Mouse (Mus musculus): ENCODE data around the gene Sc5d. TPM values are rescaled to one million over a fixed set of nuclear protein-coding genes. Genes with fewer than 3 reads are reported as not detected.

The Sc5d gene
- polyA plus RNA-seq, 1 experiment from 2014 or later: 46.0 TPM

- Histone ChIP-seq H3K4me2 (no peak overlapping the region), H3K36me3 (no peaks in the 10 kb centered on the region), H3K4me1 (replicated peaks) (no peaks in the 10 kb centered on the region), H3K4me3 (replicated peaks) (no peak overlapping the region), H3K9ac (replicated peaks) (no peak overlapping the region), H3K27me3 (no peaks in the 10 kb centered on the region), H3K27ac (no peak overlapping the region), H3K9me3 (no peaks in the 10 kb centered on the region)
- WGBS: 62% methylated on average over 11 of the region's 11 CpGs
- ATAC-seq (ENCODE audit: insufficient number of reproducible peaks, insufficient read depth, low FRiP score, low TSS enrichment, low read depth): no peak
Observed at GRCm38 (mm10) chr9:42275761-42276145, 11.7 kb upstream of the Sc5d start.

- no peaks in the 10 kb centered on the region for H3K9me3 ChIP-seq
- no peak overlapping the region for H3K9ac ChIP-seq (replicated peaks)
- H3K4me3 ChIP-seq (replicated peaks): no peak overlapping the region
- H3K36me3 ChIP-seq: no peaks in the 10 kb centered on the region
- no peak overlapping the region for H3K4me2 ChIP-seq
- H3K27ac ChIP-seq: no peak overlapping the region
- ATAC-seq (ENCODE audit: insufficient number of reproducible peaks, insufficient read depth, low FRiP score, low TSS enrichment, low read depth): no peak
- no peaks in the 10 kb centered on the region for H3K4me1 ChIP-seq (replicated peaks)
- 65% methylated on average over 13 of the region's 13 CpGs for WGBS
- H3K27me3 ChIP-seq: no peaks in the 10 kb centered on the region
Observed at GRCm38 (mm10) chr9:42275027-42275760, 11.1 kb upstream of the Sc5d start.

DNA sequence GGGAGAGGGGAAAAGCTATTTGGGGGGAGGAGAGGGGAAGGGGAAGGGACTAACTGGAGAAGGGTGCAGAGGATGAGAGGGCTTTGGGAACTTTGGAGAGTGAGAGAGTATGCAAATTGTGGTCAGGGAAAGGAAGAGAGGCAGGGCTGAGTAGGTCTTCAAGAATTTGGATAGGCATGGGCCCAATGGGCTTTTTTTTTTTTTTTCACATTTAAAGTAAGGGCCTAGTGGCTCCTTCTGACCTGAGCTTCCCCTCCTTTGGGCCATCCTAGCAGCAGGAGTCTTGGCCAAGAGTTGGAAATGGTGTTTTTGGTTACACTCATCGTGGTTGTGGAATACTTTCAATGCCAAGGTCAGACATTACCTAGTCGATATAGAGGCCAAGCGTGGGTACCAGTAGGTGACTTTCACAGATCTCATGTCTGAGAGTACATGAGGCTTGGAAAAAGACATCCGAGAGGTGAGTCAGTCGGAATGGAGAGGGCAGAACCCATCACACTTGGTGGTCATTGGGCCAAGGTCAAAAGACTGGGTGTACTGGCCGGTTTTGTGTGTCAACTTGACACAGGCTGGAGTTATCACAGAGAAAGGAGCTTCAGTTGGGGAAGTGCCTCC is 9.7 kb upstream of the Sc5d start:
- no peaks in the 10 kb centered on the region for H3K4me1 ChIP-seq (replicated peaks)
- H3K9me3 ChIP-seq: no peaks in the 10 kb centered on the region
- no peak overlapping the region for H3K4me2 ChIP-seq
- no peak overlapping the region for H3K27ac ChIP-seq
- H3K36me3 ChIP-seq: no peaks in the 10 kb centered on the region
- 89% methylated on average over 6 of the region's 6 CpGs for WGBS
- no peak overlapping the region for H3K9ac ChIP-seq (replicated peaks)
- H3K4me3 ChIP-seq (replicated peaks): no peak overlapping the region
- no peaks in the 10 kb centered on the region for H3K27me3 ChIP-seq
- ATAC-seq (ENCODE audit: insufficient number of reproducible peaks, insufficient read depth, low FRiP score, low TSS enrichment, low read depth): no peak

- H3K4me3 ChIP-seq (replicated peaks): no peak overlapping the region
- no peaks in the 10 kb centered on the region for H3K9me3 ChIP-seq
- 85% methylated on average over 3 of the region's 3 CpGs for WGBS
- ATAC-seq (ENCODE audit: insufficient number of reproducible peaks, insufficient read depth, low FRiP score, low TSS enrichment, low read depth): no peak
- H3K27ac ChIP-seq: no peak overlapping the region
- H3K27me3 ChIP-seq: no peaks in the 10 kb centered on the region
- no peak overlapping the region for H3K4me2 ChIP-seq
- H3K36me3 ChIP-seq: no peaks in the 10 kb centered on the region
- no peaks in the 10 kb centered on the region for H3K4me1 ChIP-seq (replicated peaks)
- H3K9ac ChIP-seq (replicated peaks): no peak overlapping the region
Observed at GRCm38 (mm10) chr9:42273174-42273573, 9.1 kb upstream of the Sc5d start.

- Histone ChIP-seq H3K9me3 (no peaks in the 10 kb centered on the region), H3K4me1 (replicated peaks) (no peaks in the 10 kb centered on the region), H3K9ac (replicated peaks) (no peak overlapping the region), H3K4me3 (replicated peaks) (no peak overlapping the region), H3K4me2 (no peak overlapping the region), H3K27ac (no peak overlapping the region), H3K27me3 (no peaks in the 10 kb centered on the region), H3K36me3 (no peaks in the 10 kb centered on the region)
- no peak for ATAC-seq (ENCODE audit: insufficient number of reproducible peaks, insufficient read depth, low FRiP score, low TSS enrichment, low read depth)
- 64% methylated on average over 4 of the region's 4 CpGs for WGBS
Observed at GRCm38 (mm10) chr9:42272690-42273089, 8.6 kb upstream of the Sc5d start.

GRCm38 (mm10) chr9:42271456-42271855 is 7.4 kb upstream of the Sc5d start:
- WGBS: 86% methylated on average over 5 of the region's 5 CpGs
- no peak for ATAC-seq (ENCODE audit: insufficient number of reproducible peaks, insufficient read depth, low FRiP score, low TSS enrichment, low read depth)

DNA sequence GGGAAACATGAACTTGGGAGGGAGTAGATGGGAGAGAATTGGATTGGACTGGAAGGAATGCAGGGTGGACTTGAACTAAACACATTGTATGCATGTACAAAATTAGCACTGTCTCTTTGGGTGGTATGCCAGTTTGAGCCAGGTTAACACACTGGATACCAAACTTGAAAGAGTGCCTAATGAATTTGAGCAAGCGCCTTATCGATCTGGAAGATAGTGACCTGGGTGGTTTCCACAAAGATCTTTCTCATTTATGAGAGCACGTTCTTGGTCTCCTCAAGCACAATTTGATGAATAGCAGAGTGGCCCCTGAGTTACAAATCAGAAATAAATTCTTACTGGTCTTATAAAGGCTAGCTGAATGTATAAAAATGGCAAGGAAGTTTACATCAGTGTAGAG is 6.6 kb upstream of the Sc5d start:
- Histone ChIP-seq H3K36me3 (no peaks in the 10 kb centered on the region), H3K4me3 (replicated peaks) (no peak overlapping the region), H3K27me3 (no peaks in the 10 kb centered on the region), H3K4me1 (replicated peaks) (no peaks in the 10 kb centered on the region), H3K27ac (no peak overlapping the region), H3K9ac (replicated peaks) (no peak overlapping the region), H3K9me3 (no peaks in the 10 kb centered on the region), H3K4me2 (no peak overlapping the region)
- ATAC-seq (ENCODE audit: insufficient number of reproducible peaks, insufficient read depth, low FRiP score, low TSS enrichment, low read depth): no peak
- whole genome bisulfite sequencing: 93% methylated on average over 3 of the region's 3 CpGs

More at GRCm38 (mm10) chr9:42271456-42271855, 7.4 kb upstream of the Sc5d start:
- H3K27ac ChIP-seq: no peak overlapping the region
- H3K9ac ChIP-seq (replicated peaks): no peak overlapping the region
- no peak overlapping the region for H3K4me3 ChIP-seq (replicated peaks)
- H3K4me1 ChIP-seq (replicated peaks): no peaks in the 10 kb centered on the region
- H3K4me2 ChIP-seq: no peak overlapping the region
- no peaks in the 10 kb centered on the region for H3K9me3 ChIP-seq
- no peaks in the 10 kb centered on the region for H3K27me3 ChIP-seq
- no peaks in the 10 kb centered on the region for H3K36me3 ChIP-seq

- Histone ChIP-seq H3K4me3 (replicated peaks) (no peak overlapping the region), H3K9me3 (no peaks in the 10 kb centered on the region), H3K4me1 (replicated peaks) (no peaks in the 10 kb centered on the region), H3K27me3 (no peaks in the 10 kb centered on the region), H3K9ac (replicated peaks) (no peak overlapping the region), H3K4me2 (no peak overlapping the region), H3K36me3 (no peaks in the 10 kb centered on the region), H3K27ac (no peak overlapping the region)
- ATAC-seq (ENCODE audit: insufficient number of reproducible peaks, insufficient read depth, low FRiP score, low TSS enrichment, low read depth): no peak
- WGBS: 79% methylated on average over 5 of the region's 5 CpGs
Observed at GRCm38 (mm10) chr9:42270081-42270480, 6.0 kb upstream of the Sc5d start.

DNA sequence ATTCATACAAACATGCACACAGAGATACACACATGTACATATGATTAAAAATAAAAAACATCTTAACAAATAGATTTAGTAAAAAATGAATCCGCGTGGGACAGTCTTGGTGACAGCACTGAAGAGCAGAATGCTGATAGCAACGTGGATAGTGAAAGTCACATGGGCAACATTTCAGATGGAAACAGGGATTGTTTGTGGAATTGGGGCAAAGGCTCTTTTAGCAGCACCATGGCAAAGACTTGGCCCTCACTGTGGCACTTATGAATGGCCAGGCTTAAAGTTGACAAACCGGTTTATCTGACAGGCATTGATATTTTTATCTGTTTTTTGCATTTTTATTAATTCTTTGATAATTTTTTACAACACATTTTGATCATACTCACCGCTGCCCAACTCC is 4.3 kb upstream of the Sc5d start:
- no peak for ATAC-seq (ENCODE audit: insufficient number of reproducible peaks, insufficient read depth, low FRiP score, low TSS enrichment, low read depth)
- WGBS: 85% methylated on average over 5 of the region's 5 CpGs
- Histone ChIP-seq H3K4me3 (replicated peaks) (no peak overlapping the region), H3K9me3 (no peaks in the 10 kb centered on the region), H3K36me3 (no peaks in the 10 kb centered on the region), H3K4me1 (replicated peaks) (peaks cover 5% of the 10 kb centered on the region; the same call in 1 of the 2 replicates), H3K9ac (replicated peaks) (no peak overlapping the region), H3K4me2 (no peak overlapping the region), H3K27ac (no peak overlapping the region), H3K27me3 (no peaks in the 10 kb centered on the region)

DNA sequence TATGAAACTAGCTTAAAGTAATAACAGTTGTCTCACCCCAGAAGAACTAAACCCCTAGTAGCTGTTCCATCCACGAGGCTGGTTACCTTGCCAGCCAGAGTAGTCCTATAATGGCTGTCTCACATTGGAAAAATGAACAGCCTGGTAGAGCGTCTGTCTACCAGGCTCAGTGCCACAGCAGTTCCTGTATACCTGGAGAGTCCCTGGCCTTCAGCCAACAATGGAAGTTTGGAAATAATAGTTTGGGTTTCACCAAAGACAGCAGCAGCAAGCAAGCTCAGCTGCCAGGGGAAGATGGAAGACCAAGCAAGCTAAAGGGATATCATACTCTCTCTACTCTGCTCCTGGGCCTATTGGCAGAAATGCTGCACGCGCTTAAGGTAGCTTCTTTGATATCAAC is 1.3 kb upstream of the Sc5d start:
- Histone ChIP-seq H3K4me2 (no peak overlapping the region), H3K9me3 (no peaks in the 10 kb centered on the region), H3K4me3 (replicated peaks) (no peak overlapping the region), H3K9ac (replicated peaks) (no peak overlapping the region), H3K27ac (no peak overlapping the region), H3K36me3 (peaks cover 8% of the 10 kb centered on the region), H3K4me1 (replicated peaks) (peaks cover 17% of the 10 kb centered on the region), H3K27me3 (no peaks in the 10 kb centered on the region)
- 91% methylated on average over 4 of the region's 4 CpGs for WGBS
- no peak for ATAC-seq (ENCODE audit: insufficient number of reproducible peaks, insufficient read depth, low FRiP score, low TSS enrichment, low read depth)

DNA sequence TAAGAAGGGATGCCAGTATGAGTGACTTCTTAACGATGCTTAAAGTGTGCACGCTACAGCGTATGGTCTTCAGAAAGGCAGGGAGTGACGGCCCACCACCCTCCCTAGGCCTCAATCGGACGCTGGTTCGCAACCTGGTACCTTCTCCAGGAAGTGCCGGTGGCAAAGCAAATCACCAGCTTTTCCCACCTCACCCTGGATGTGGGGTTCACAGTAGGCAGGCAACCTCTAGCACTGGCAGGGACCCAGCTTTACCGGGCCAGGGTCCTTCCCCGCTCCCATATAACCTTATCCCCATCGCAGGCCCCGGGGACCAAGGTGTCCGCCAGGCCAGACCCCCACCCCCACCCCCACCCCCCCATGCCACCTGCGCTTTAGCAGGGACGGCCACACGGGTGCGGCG is 346 bp downstream of the Sc5d start:
- 0% methylated on average over 18 of the region's 18 CpGs for WGBS
- peak overlapping the region; percentile 80 for H3K4me2 ChIP-seq
- H3K9me3 ChIP-seq: no peaks in the 10 kb centered on the region
- peak overlapping the region; percentile 75 for H3K27ac ChIP-seq
- H3K4me1 ChIP-seq (replicated peaks): peaks cover 17% of the 10 kb centered on the region
- peaks cover 19% of the 10 kb centered on the region for H3K36me3 ChIP-seq
- peak overlapping the region; percentile 86 for H3K9ac ChIP-seq (replicated peaks)
- H3K4me3 ChIP-seq (replicated peaks): peak overlapping the region; percentile 81
- peak; percentile 75 for ATAC-seq (ENCODE audit: insufficient number of reproducible peaks, insufficient read depth, low FRiP score, low TSS enrichment, low read depth)
- no peaks in the 10 kb centered on the region for H3K27me3 ChIP-seq

- H3K4me2 ChIP-seq: no peak overlapping the region
- 88% methylated on average over 5 of the region's 5 CpGs for WGBS
- no peaks in the 10 kb centered on the region for H3K27me3 ChIP-seq
- H3K9ac ChIP-seq (replicated peaks): no peak overlapping the region
- no peak for ATAC-seq (ENCODE audit: insufficient number of reproducible peaks, insufficient read depth, low FRiP score, low TSS enrichment, low read depth)
- H3K36me3 ChIP-seq: peaks cover 51% of the 10 kb centered on the region
- H3K27ac ChIP-seq: no peak overlapping the region
- H3K4me1 ChIP-seq (replicated peaks): peaks cover 17% of the 10 kb centered on the region
- H3K9me3 ChIP-seq: no peaks in the 10 kb centered on the region
- no peak overlapping the region for H3K4me3 ChIP-seq (replicated peaks)
Observed at GRCm38 (mm10) chr9:42260481-42260880, 3.6 kb downstream of the Sc5d start.
